Mouse (Mus musculus): ENCODE results near the gene Guca2a.

- no peak for TF ChIP-seq EP300 (IDR thresholded peaks at IDR 0.05; ENCODE audit: low read depth)
- TF ChIP-seq CTCF (IDR thresholded peaks at IDR 0.05; ENCODE audit: low read depth) = no peak
Observed at GRCm38 (mm10) chr4:119590027-119590426, 47.5 kb upstream of the Guca2a start.

Data from liver, postnatal 0 days (tissue).